Comparison of ENCODE assay signal across 41 mouse cellular contexts in the genomic region with DNA sequence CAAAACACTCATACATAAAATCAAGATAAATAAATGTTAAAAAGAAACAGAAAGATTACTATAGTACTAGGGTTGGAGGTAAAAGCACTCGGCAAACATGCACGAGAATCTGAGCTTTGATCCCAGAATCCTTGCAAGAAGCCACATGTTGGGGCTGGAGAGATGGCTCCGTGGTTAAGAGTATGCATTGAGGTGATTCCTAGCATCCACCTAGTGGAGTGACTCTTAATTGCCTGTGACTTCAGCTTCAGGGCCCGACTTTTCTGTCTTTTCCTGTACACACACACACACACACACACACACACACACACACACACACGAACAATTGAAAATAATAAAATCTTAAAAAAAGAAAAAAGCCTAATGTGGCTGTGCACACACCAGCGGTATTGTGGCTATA. TPM values are rescaled to one million over a fixed set of nuclear protein-coding genes. Genes with fewer than 3 reads are reported as not detected.
"Had no signal": no experiment of that assay in that cellular context is flagged by ENCODE, and none has a peak within 500 bp of the region (broad histone marks: within the 10 kb centered on the region; RNA-seq: fewer than 3 reads in every experiment).

No protein-coding gene starts in this region.

- H3K9ac ChIP-seq: heart, embryonic 13.5 days; heart, embryonic 15.5 days; hindbrain, embryonic 13.5 days; hindbrain, embryonic 15.5 days; intestine, embryonic 15.5 days; limb, embryonic 12.5 days; liver, embryonic 13.5 days had no signal

- H3K9me3 ChIP-seq: heart, embryonic 13.5 days; heart, embryonic 15.5 days; hindbrain, embryonic 13.5 days; hindbrain, embryonic 15.5 days; intestine, embryonic 15.5 days; limb, embryonic 10.5 days; limb, embryonic 12.5 days; liver, embryonic 13.5 days had no signal

- H3K4me2 ChIP-seq: heart, embryonic 11.5 days; heart, embryonic 13.5 days; heart, embryonic 15.5 days; hindbrain, embryonic 13.5 days; hindbrain, embryonic 15.5 days; intestine, embryonic 15.5 days; limb, embryonic 12.5 days; liver, embryonic 11.5 days; liver, embryonic 13.5 days had no signal

- H3K27me3 ChIP-seq: heart, embryonic 13.5 days; heart, embryonic 15.5 days; hindbrain, embryonic 13.5 days; hindbrain, embryonic 15.5 days; intestine, embryonic 15.5 days; limb, embryonic 12.5 days; liver, embryonic 13.5 days had no signal

- H3K4me1 ChIP-seq: heart, embryonic 13.5 days; heart, embryonic 15.5 days; hindbrain, embryonic 13.5 days; hindbrain, embryonic 15.5 days; intestine, embryonic 15.5 days; limb, embryonic 10.5 days; limb, embryonic 12.5 days; liver, embryonic 13.5 days had no signal

- DNase-seq: gastrocnemius, postnatal 14 days; gastrocnemius, postnatal 36 days; heart, adult 11 months; heart, adult 2 months; heart, postnatal 14 days; heart, postnatal 36 days; kidney, adult 11 months; kidney, adult 8-10 months; kidney, postnatal 14 days; kidney, postnatal 36 days; layer of hippocampus, adult 9-11 months; layer of hippocampus, postnatal 36 days; liver; liver, embryonic 13.5 days had no signal

- H3K4me3 ChIP-seq: heart, adult 2 months; heart, embryonic 13.5 days; heart, embryonic 15.5 days; hindbrain, embryonic 13.5 days; hindbrain, embryonic 15.5 days; intestine, embryonic 15.5 days; limb, embryonic 10.5 days; limb, embryonic 12.5 days; liver, embryonic 13.5 days had no signal

- H3K36me3 ChIP-seq: heart, embryonic 13.5 days; heart, embryonic 15.5 days; hindbrain, embryonic 13.5 days; hindbrain, embryonic 15.5 days; intestine, embryonic 15.5 days; limb, embryonic 10.5 days; limb, embryonic 12.5 days; liver, embryonic 13.5 days had no signal

- H3K27ac ChIP-seq: heart, adult 2 months; heart, embryonic 13.5 days; heart, embryonic 15.5 days; hindbrain, embryonic 13.5 days; hindbrain, embryonic 15.5 days; hindbrain, postnatal 0 days; intestine, embryonic 15.5 days; limb, embryonic 10.5 days; limb, embryonic 12.5 days; liver, embryonic 13.5 days had no signal

- ATAC-seq: hindbrain, postnatal 0 days had no signal

RNA-seq across cellular contexts. Expression of a gene that starts 20.4 kb away (rescaled TPM):
- total RNA-seq: gastrocnemius, adult 18-20 months; gastrocnemius, adult 8-10 months; gastrocnemius, postnatal 14 days; gastrocnemius, postnatal 36 days; heart, adult 2 months; heart, postnatal 14 days; heart, postnatal 36 days; hematopoietic stem cell, adult 5-6 weeks; hindbrain, postnatal 0 days; layer of hippocampus, adult 18-20 months; layer of hippocampus, adult 8-10 months; layer of hippocampus, postnatal 14 days; layer of hippocampus, postnatal 36 days; left cerebral cortex, adult 18-20 months; left cerebral cortex, adult 8-10 months; left cerebral cortex, postnatal 14 days; left cerebral cortex, postnatal 36 days had no signal
- polyA plus RNA-seq: gonadal fat pad, adult 2 months; heart, adult 2 months; heart, embryonic 11.5 days; heart, embryonic 15.5 days; heart, postnatal 0 days; hindbrain, embryonic 11.5 days; hindbrain, embryonic 13.5 days; hindbrain, postnatal 0 days; limb, embryonic 10.5 days; limb, embryonic 12.5 days; liver, embryonic 11.5 days had no signal

RNA-seq across cellular contexts. Expression of a gene that starts 34.1 kb away (rescaled TPM):
- total RNA-seq: gastrocnemius, adult 18-20 months; gastrocnemius, adult 8-10 months; gastrocnemius, postnatal 14 days; gastrocnemius, postnatal 36 days; heart, adult 2 months; heart, postnatal 14 days; heart, postnatal 36 days; hematopoietic stem cell, adult 5-6 weeks; hindbrain, postnatal 0 days; layer of hippocampus, adult 18-20 months; layer of hippocampus, adult 8-10 months; layer of hippocampus, postnatal 14 days; layer of hippocampus, postnatal 36 days; left cerebral cortex, adult 18-20 months; left cerebral cortex, adult 8-10 months; left cerebral cortex, postnatal 14 days; left cerebral cortex, postnatal 36 days had no signal
- polyA plus RNA-seq: gonadal fat pad, adult 2 months; heart, adult 2 months; heart, embryonic 11.5 days; heart, embryonic 13.5 days; heart, embryonic 15.5 days; heart, postnatal 0 days; hindbrain, embryonic 11.5 days; hindbrain, embryonic 13.5 days; hindbrain, embryonic 15.5 days; hindbrain, postnatal 0 days; intestine, embryonic 15.5 days; kidney, embryonic 14.5 days; kidney, embryonic 16.5 days; large intestine, adult 2 months; limb, embryonic 10.5 days; limb, embryonic 12.5 days; limb, embryonic 14.5 days; liver, embryonic 11.5 days; liver, embryonic 13.5 days had no signal
